Mouse (Mus musculus) megakaryocyte, embryonic 14.5 days (primary cell): ENCODE results near the gene Aebp2. TPM values are rescaled to one million over a fixed set of nuclear protein-coding genes. Genes with fewer than 3 reads are reported as not detected.

Source experiments
- H3K27me3 ChIP-seq: replicated peaks from 2 replicates; pipeline ENCODE3; 2012; ENCODE audit warnings: inconsistent platforms
- H3K36me3 ChIP-seq: replicated peaks from 2 replicates; pipeline ENCODE3; 2012; ENCODE audit warnings: low read length, inconsistent platforms, mixed read lengths
- H3K4me1 ChIP-seq: 2 replicates; pipeline ENCODE4 v1.6.1; 2012; ENCODE audit warnings: inconsistent platforms
- H3K4me3 ChIP-seq: replicated peaks from 2 replicates; pipeline ENCODE3; 2012; ENCODE audit warnings: moderate library complexity, mild to moderate bottlenecking, inconsistent platforms
- H3K9me3 ChIP-seq: 2 replicates; pipeline ENCODE4 v1.6.1; 2012; ENCODE audit warnings: inconsistent platforms
- FLI1 ChIP-seq: IDR thresholded peaks from 2 replicates; pipeline ENCODE4 v1.6.1; 2012; ENCODE audit warnings: low read length, inconsistent platforms, mixed read lengths
- GATA1 ChIP-seq: IDR thresholded peaks from 3 replicates; pipeline ENCODE4 v1.6.1; 2012; ENCODE audit warnings: mixed read lengths, low read length, inconsistent platforms, borderline replicate concordance
- polyA plus RNA-seq: library from polyadenylated mRNA; stranded (reverse); fragments of >175 nt; gene quantifications from 2 replicates; pipeline ENCODE4 v1.2.3, GENCODE M21; 2012; ENCODE audit warnings: low replicate concordance; ENCODE audit not compliant: insufficient read depth

Gene Aebp2
- polyA plus RNA-seq, 1 experiment: 10.2 TPM

DNA sequence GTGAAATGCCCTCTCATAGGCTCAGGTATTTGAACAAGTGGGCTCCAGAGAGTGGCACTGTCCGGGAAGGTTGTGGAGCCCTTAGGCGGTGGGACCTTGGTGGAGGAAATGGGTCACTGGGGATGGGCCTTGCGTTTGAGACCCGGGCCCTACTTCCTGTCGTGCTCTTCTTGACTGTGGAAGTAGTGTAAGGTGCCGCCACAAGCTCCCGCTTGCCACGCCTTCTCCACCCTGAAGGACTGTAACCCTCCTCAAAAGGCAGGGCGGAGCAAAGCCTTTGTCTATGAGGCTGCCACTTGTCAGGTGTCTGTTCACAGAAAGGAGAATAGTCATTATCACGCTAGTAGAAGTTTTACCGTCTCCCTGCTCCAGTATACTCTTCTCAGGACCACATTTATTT is 61.9 kb downstream of the Aebp2 start:
- TF ChIP-seq GATA1 (no peak), FLI1 (no peak)
- Histone ChIP-seq H3K4me3 (no peak overlapping the region), H3K9me3 (no peaks in the 10 kb centered on the region), H3K36me3 (no peaks in the 10 kb centered on the region), H3K4me1 (peaks cover 13% of the 10 kb centered on the region), H3K27me3 (peaks cover 5% of the 10 kb centered on the region)

DNA sequence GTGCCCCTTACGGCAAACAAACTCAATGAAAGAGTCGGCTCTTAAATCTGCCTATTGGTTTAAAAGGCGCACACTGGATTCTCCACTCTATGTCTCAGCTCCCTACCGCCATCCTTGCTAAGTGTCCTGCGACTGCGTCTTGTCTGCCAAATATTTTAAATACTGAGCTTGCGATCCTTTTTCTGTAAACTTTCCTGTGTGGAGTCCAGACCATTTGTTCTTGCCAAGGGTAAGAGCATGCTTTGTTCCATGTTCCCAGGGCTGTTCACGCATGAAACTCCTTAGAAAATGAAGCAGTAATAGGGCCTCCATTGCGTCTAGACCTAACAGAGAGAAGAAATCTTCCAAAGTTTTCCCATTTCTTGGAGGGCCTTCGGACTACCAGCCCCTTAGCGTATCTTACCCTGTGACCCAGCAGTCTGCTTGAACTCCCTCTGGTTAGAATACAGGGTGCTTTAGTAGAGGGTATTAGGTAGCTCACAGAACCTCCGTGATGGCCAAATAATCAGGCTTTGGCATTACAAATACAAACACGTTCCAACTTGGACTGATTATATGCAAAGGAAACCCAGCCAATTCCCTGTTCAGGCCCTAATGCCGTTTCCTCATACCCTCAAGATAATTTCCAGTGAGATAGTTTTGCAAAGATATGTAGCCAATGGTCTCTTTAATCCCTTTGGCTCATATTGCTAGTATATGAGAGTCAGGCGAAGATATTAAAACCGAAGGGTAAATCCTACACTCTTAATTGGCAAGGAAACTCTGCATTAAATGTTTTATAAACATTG is 67.3 kb downstream of the Aebp2 start:
- Histone ChIP-seq H3K27me3 (no peaks in the 10 kb centered on the region), H3K9me3 (peaks cover 5% of the 10 kb centered on the region; the same call in 1 of the 2 replicates), H3K36me3 (no peaks in the 10 kb centered on the region), H3K4me3 (no peak overlapping the region), H3K4me1 (no peaks in the 10 kb centered on the region)
- TF ChIP-seq GATA1 (no peak), FLI1 (no peak)

DNA sequence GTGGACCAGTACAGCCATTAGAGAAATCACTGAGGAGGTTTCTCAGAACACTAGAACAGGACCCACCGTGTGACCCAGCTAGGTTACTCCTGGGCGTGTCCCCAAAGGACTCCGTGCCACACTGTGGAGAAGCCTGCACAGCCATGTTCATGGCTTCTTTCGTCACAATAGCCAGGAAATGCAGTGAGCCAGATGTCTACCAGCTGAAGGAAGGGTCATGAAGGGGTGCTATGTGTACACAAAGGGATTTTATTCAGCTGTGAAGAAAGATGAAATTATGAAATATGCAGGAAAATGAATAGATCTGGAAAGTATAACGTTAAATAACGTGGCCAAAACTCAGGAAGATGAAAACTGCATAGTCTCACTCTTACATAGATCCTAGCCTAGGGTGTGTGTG is 69.7 kb downstream of the Aebp2 start:
- H3K36me3 ChIP-seq: no peaks in the 10 kb centered on the region
- no peak overlapping the region for H3K4me3 ChIP-seq
- no peaks in the 10 kb centered on the region for H3K4me1 ChIP-seq
- no peaks in the 10 kb centered on the region for H3K27me3 ChIP-seq
- TF ChIP-seq FLI1 (no peak), GATA1 (no peak)
- peaks cover 5% of the 10 kb centered on the region; the same call in 1 of the 2 replicates for H3K9me3 ChIP-seq

DNA sequence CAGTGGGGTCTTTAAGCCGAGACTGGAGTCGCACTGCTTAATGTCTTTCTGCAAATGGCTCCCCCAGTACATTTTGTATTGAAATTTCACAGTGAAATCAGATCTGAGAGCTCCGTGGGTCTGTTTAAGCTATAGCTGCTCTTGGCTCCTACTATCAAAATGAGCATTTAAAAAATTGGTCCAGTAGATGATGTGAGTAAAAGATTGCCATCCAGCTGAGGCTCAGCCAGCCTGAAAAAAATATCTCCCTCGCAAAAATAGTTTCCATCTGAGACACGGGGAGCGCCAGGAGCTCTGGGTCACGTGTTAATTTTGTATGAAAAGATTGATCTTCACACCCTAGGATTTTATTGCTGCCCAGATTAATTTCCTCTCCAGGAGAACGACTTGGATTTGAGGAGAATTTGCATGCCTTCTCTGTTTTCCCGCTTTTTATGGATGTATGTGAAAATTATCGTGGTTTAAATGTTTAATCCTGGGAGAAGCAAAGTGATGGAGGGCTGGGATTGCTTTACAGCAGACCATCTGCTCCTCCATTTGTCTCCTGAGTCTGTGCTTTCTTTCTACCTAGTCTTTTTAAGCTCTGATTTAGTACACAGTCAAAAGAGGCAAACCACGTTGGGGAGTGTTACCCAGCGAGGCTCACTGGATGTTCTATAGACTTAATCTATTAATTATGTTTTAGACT is 73.9 kb downstream of the Aebp2 start:
- Histone ChIP-seq H3K4me3 (no peak overlapping the region), H3K4me1 (no peaks in the 10 kb centered on the region), H3K36me3 (no peaks in the 10 kb centered on the region), H3K9me3 (peaks cover 16% of the 10 kb centered on the region), H3K27me3 (no peaks in the 10 kb centered on the region)
- TF ChIP-seq GATA1 (no peak), FLI1 (no peak)

DNA sequence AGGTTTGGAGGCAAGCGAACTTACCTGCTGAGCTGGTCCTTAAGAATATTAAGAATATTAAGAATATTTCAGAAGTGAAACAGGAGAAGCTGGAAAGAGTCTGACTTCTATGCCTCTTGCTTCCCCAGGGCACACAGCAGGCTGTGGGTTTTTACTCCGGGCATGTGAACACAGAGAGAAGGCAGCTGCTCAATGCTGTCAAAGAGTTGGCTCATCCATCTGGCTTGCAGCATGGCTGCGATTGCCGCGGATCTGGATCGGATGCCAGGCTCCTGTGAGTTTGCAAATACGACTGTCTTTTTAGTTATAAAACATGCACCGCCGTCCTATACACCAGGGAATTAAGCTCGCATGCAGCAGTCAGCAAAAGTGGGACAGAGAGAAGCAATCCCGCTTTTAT is 75.5 kb downstream of the Aebp2 start:
- peaks cover 28% of the 10 kb centered on the region for H3K9me3 ChIP-seq
- no peaks in the 10 kb centered on the region for H3K36me3 ChIP-seq
- no peaks in the 10 kb centered on the region for H3K27me3 ChIP-seq
- H3K4me3 ChIP-seq: no peak overlapping the region
- H3K4me1 ChIP-seq: no peaks in the 10 kb centered on the region
- no peak for TF ChIP-seq FLI1
- no peak for TF ChIP-seq GATA1

DNA sequence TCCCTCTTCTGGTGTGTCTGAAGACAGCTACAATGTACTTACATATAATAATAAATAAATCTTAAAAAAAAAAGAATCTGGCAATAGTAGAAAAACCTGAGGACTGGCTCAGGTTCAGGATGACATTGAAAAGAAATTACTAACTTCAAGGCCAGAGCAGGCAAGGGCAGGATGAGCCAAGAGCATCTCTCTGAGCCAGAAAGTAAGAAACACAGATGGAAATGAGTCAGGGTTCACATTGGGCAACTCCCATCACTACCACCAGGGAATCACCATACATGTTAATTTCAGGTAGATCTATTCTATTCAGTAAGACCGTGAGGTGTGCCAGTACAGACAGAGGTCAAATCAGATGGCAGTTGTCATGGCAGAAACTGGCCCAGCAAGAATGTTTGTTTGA is 76.1 kb downstream of the Aebp2 start:
- Histone ChIP-seq H3K9me3 (peaks cover 29% of the 10 kb centered on the region), H3K27me3 (no peaks in the 10 kb centered on the region), H3K4me3 (no peak overlapping the region), H3K36me3 (no peaks in the 10 kb centered on the region), H3K4me1 (no peaks in the 10 kb centered on the region)
- no peak for TF ChIP-seq GATA1
- TF ChIP-seq FLI1: no peak

DNA sequence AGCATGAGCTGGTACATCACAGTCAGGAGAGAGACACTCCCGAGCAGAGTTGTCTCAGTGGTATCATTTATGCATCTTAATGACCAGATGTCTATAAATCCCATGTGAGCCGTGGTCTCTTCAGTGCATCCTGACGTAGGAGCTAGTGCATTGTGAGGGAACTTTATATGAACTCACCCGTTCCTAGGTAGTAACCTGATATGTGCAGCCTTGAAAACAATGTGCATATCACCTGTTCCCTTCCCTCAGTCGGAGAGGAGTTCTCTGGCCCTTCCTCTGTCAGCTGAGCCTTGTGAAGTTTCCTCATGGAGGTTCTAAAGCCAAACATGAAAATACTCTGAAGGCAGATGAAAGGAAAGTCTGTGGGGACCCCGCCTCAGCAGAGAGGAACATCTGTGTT is 78.8 kb downstream of the Aebp2 start:
- no peak for TF ChIP-seq GATA1
- TF ChIP-seq FLI1: no peak
- Histone ChIP-seq H3K36me3 (no peaks in the 10 kb centered on the region), H3K9me3 (peaks cover 41% of the 10 kb centered on the region)

DNA sequence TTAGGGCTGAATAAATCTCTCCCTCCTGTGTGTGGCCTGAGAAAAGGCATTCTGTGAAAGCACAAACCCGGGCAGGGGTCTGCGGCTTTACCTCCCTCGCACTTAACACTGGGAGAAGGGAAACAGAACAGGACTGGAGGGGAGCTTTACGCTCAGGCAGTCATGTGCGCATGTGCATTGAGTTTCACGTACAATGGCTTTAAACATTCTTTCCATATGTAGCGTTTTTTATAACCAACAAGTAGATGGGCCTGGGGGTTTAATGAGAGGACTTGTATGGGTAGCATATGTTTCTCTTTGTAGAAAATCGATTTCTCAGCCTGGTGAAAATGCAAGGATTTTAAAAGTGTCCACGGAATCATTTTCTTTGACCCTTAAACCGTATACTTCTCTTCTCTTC is 82.7 kb downstream of the Aebp2 start:
- Histone ChIP-seq H3K36me3 (no peaks in the 10 kb centered on the region), H3K4me3 (no peak overlapping the region), H3K9me3 (peaks cover 37% of the 10 kb centered on the region), H3K27me3 (peaks cover 2% of the 10 kb centered on the region), H3K4me1 (peaks cover 17% of the 10 kb centered on the region)
- TF ChIP-seq GATA1 (no peak), FLI1 (no peak)

More for the DNA sequence above, 78.8 kb downstream of the Aebp2 start:
- Histone ChIP-seq H3K4me1 (no peaks in the 10 kb centered on the region), H3K4me3 (no peak overlapping the region), H3K27me3 (no peaks in the 10 kb centered on the region)

DNA sequence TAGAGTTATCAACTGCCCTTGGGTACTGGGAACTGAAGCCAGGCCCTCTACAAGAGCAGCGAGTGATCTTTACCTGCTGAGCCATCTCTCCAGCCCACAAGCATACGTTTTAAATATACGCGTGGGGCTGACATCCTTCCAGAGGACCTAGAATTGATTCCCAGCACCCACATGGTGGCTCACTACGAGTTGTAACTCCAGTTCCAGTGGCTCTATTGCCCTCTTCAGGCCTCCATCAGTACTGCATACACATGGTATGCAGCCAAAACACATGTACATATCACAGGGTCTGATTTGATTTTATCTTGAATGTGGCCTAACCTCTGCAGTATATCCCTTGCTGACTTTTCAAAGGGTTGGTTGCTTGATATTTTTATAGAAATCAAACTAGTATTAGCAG is 83.6 kb downstream of the Aebp2 start:
- Histone ChIP-seq H3K4me3 (no peak overlapping the region), H3K9me3 (peaks cover 32% of the 10 kb centered on the region), H3K4me1 (peaks cover 17% of the 10 kb centered on the region), H3K27me3 (peaks cover 2% of the 10 kb centered on the region), H3K36me3 (no peaks in the 10 kb centered on the region)
- TF ChIP-seq GATA1: no peak
- TF ChIP-seq FLI1: no peak

DNA sequence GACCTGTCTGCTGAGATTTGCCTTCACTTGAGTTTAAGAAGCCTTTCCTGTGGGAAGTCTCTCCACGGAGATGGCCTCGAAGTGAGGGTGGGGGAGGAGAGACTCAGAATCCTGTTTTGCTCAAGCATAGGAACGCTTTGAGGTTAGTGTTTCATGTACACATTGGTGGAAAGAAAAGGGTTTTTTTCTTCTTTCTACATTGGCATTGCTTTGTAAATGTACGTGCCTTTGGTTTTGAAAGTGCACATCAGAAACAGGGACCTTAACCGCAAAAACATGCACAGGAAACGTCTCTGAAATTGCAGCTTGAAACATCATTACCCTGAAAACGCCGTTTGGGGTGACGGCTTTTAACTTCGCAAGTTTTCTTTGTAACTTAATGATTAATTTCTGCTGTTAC is 85.6 kb downstream of the Aebp2 start:
- TF ChIP-seq GATA1: no peak
- TF ChIP-seq FLI1: no peak
- Histone ChIP-seq H3K4me3 (no peak overlapping the region), H3K9me3 (peaks cover 19% of the 10 kb centered on the region), H3K4me1 (peaks cover 20% of the 10 kb centered on the region), H3K27me3 (peaks cover 3% of the 10 kb centered on the region), H3K36me3 (no peaks in the 10 kb centered on the region)
